20 mouse cellular contexts compared by ENCODE assay signal in genomic region chr12:80041510-80042324, GRCm38 (mm10).
DNase-seq lines count a peak whose midpoint lies in the region; ATAC-seq and TF ChIP-seq lines count a peak whose summit lies in the region.
"Had no signal": no experiment of that assay in that cellular context is flagged by ENCODE, and none has a peak within 500 bp of the region (broad histone marks: within the 10 kb centered on the region; RNA-seq: fewer than 3 reads in every experiment).

No protein-coding gene starts in this region.

- ATAC-seq in erythroblast, adult 5-6 weeks (replicated peaks; ENCODE audit: low FRiP score, poor library complexity, severe bottlenecking) = no peak
- ATAC-seq: forebrain, embryonic 16.5 days; lung, postnatal 0 days had no signal

- DNase-seq in gastrocnemius, adult 2 months = peak; percentile 78
- no peak for DNase-seq in gastrocnemius, postnatal 4 days (ENCODE audit: low spot score in 2 of 2)
- DNase-seq in spleen, postnatal 36 days (ENCODE audit: low spot score in 2 of 2) = peak; percentile 66 to 73
- DNase-seq in spleen, adult 12 weeks (ENCODE audit: low spot score) = no peak
- DNase-seq in limb, embryonic 10.5 days (ENCODE audit: low spot score) = no peak
- DNase-seq in right cerebral cortex, postnatal 14 days = no peak
- no peak for DNase-seq in embryo, embryonic 10.5 days (ENCODE audit: low spot score)
- DNase-seq: cerebellum, adult 9-10 months; heart, postnatal 14 days; kidney, adult 11 months; kidney, postnatal 14 days; layer of hippocampus, adult 9-11 months; liver, embryonic 13.5 days; right cerebral cortex, postnatal 25 days; thymus, adult 18-20 months had no signal

- no peak for TF ChIP-seq CTCF in gastrocnemius, adult 2 months (IDR thresholded peaks at IDR 0.05)

- H3K9me3 ChIP-seq in limb, embryonic 10.5 days (replicated peaks) = no peaks in the 10 kb centered on the region
- H3K9me3 ChIP-seq: liver, embryonic 13.5 days; neural tube, embryonic 13.5 days had no signal

- no peaks in the 10 kb centered on the region for H3K27me3 ChIP-seq in limb, embryonic 10.5 days (ENCODE audit: low read depth, poor library complexity, severe bottlenecking)
- H3K27me3 ChIP-seq: liver, embryonic 13.5 days; neural tube, embryonic 13.5 days had no signal

- intact Hi-C loops in gastrocnemius, adult 2 months (cut with DNase I) = no loop called here

- H3K27ac ChIP-seq in gastrocnemius, adult 2 months = peak overlapping the region; percentile 84
- H3K27ac ChIP-seq in limb, embryonic 10.5 days = 0 out of 2 replicates have a peak overlapping the region, but pooled peaks have one; percentile 14
- H3K27ac ChIP-seq: hindbrain, embryonic 14.5 days; liver, embryonic 13.5 days; neural tube, embryonic 13.5 days had no signal

- WGBS in limb, embryonic 10.5 days = 78% methylated on average over 11 of the region's 11 CpGs

- H3K36me3 ChIP-seq in limb, embryonic 10.5 days = no peaks in the 10 kb centered on the region
- H3K36me3 ChIP-seq: liver, embryonic 13.5 days; neural tube, embryonic 13.5 days had no signal

- H3K4me1 ChIP-seq in limb, embryonic 10.5 days = peaks cover 20% of the 10 kb centered on the region

- no peak overlapping the region for H3K4me3 ChIP-seq in gastrocnemius, adult 2 months
- H3K4me3 ChIP-seq in limb, embryonic 10.5 days = no peak overlapping the region
- H3K4me3 ChIP-seq: liver, embryonic 13.5 days; neural tube, embryonic 13.5 days had no signal

Comparison
In these comparisons a context has a peak if more than half of its experiments do, and no peak if none do; other contexts are left out.
1. DNase-seq: peak in gastrocnemius, adult 2 months (single experiment) and spleen, postnatal 36 days (2 of 2); none in gastrocnemius, postnatal 4 days (0 of 2), spleen, adult 12 weeks (single experiment), limb, embryonic 10.5 days (single experiment), right cerebral cortex, postnatal 14 days (single experiment) and embryo, embryonic 10.5 days (single experiment).